Mouse (Mus musculus) macrophage (primary cell): ENCODE results near the gene Amer3. TPM values are rescaled to one million over a fixed set of nuclear protein-coding genes. Genes with fewer than 3 reads are reported as not detected.
"Not testable (repeated sequence)": the region's sequence is repeated elsewhere in the genome, so short reads cannot be mapped to it uniquely, and the experiment has no call there.

ENCODE experiments used
- H3K27ac ChIP-seq: fragments of 350-480 bp; formaldehyde crosslinking; 2 replicates; pipeline ENCODE4 v1.9.0; 2021
- H3K36me3 ChIP-seq: fragments of 350-480 bp; formaldehyde crosslinking; 2 replicates; pipeline ENCODE4 v1.9.0; 2021; ENCODE audit errors: inconsistent target
- H3K4me3 ChIP-seq: fragments of 350-480 bp; formaldehyde crosslinking; 2 replicates; pipeline ENCODE4 v1.9.0; 2021; ENCODE audit errors: inconsistent target
- H3K79me2 ChIP-seq: fragments of 350-480 bp; formaldehyde crosslinking; 2 replicates; pipeline ENCODE4 v1.9.0; 2021; ENCODE audit errors: inconsistent target
- WGBS: methylation state at CpG from one replicate; pipeline ENCODE4 v1.1.7; 2026; ENCODE audit warnings: inconsistent platforms; ENCODE audit not compliant: missing documents; 5-methylcytosine and 5-hydroxymethylcytosine counted together
- polyA plus RNA-seq: library from polyadenylated mRNA; stranded (reverse); fragments of 250-400 nt; gene quantifications from 3 replicates; pipeline ENCODE4 v1.2.4, GENCODE M21; 2018; ENCODE audit warnings: inconsistent platforms
- total RNA-seq, 78 experiments: library from RNA; depleted of rRNA; stranded (reverse); fragments of 250-400 nt; gene quantifications; 1 replicate in 9 of 78; 2 replicates in 24 of 78; 3 replicates in 43 of 78; 4 replicates in 2 of 78; pipeline ENCODE4 v1.2.4; 2018; ENCODE audit warnings: inconsistent platforms in 56 of 78

The Amer3 gene
- total RNA-seq (2018; cell fraction: chromatin; rRNA removed) = not detected
- total RNA-seq (2018; cell fraction: cytosol; rRNA removed) = not detected
- not detected for total RNA-seq (2018; cell fraction: nucleus; rRNA removed)
- polyA plus RNA-seq = not detected in 3 replicates

DNA sequence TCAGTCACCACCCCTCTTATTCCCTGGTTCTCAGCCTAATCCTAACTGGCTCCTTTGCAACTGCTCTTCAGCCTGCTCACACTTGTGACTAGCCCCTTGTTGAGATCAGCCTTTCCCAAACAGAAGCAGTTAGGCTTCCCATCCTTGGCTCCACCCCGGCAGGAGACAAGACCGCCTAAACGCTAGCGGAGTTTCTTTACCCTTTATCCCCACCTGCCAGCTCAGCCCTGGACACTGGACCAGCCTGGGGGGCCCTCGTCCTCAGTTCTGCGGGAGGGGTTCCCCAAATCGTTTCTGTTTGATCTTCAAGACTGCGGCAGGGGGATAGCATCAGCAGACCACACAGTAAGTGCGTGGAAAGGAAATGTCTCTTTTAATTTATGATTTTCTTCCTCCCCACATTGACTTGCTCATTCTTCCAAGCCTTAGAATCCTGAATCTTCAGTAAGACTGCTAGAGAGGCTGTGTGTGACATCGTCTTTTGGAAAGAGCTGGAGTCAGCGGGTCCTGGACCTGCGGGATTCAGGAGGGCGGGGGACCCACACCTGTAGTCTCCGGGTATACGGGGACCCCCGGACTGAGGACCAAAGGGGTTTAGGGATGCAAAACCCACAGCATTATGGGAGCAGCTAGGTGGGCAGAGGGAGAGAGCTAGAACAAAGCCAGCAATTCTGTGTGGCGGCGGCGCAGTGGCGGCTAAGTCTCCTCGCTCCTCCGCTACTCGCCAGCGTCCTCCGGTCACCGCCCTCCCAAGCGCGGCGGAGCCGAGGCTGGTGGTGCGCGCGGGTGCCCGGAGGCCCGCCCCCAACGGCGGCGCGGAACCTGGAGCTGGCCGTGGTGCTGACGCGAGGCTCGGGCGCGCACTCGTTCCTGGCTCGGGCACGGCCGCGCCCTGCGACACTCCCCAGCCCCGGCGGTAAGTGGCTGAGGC, at the start of gene Amer3:
Gene Amer3, plus strand, starts transcription at position 807 of the 931 bp plus-strand sequence.
- Histone ChIP-seq H3K36me3 (no peaks in the 10 kb centered on the region), H3K4me3 (no peak within 1 kb of the TSS), H3K79me2 (no peaks in the 10 kb centered on the region), H3K27ac (no peak within 1 kb of the TSS)
- 2% methylated on average over 52 of the region's 53 CpGs for WGBS

DNA sequence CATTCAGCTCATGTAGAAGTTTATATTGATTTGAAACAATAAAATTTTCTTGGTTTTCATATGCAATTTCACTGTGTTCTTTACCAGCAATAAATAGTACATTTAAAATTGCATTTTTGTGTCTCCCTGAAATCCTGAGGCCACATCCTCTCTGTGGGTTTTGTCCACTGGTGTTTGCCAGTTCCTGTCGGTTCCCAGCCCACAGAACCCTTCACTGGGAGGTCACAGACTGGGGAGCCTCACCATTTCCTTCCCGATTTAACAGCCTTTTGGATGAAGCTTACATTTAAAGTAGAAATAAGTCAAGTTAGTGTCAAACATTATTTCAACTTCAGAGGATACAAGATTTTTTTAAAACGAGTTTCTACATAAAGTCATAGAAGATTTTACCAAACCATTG, 44.9 kb upstream of the Amer3 start:
- not testable (repeated sequence) for H3K4me3 ChIP-seq, H3K27ac ChIP-seq
- 0% methylated on average over 3 of the region's 3 CpGs for WGBS

DNA sequence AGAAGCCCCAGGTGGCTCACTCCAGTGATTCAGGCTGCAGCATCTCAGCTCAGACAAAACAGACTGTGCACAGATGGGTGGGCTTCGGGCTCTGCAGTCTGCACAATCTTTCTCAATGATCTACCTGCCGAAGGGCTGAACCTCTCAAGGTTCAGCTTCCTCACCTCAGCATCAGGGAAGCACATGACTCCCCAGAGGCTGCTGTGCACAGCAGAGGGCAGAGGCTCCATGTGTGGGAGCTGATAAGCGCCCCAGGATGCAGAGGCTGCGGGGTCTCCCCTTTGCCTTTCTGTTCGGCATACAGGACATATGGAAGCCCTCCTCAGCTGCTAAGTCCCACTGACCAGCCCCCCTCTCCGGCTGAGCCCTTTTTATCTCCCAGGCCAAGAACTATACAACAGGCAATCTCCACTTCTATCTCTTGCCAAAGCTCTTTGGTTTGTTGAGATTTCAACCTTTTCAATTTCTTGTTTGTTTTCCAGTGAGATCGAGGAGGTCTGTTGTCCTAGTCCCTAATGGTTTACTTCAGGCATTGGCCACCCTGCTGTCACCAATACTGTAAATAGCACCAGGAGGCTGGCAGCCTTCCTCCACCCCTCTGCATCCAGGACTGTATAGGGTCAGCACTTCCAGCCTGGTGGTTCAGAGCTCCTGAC, 44.3 kb upstream of the Amer3 start, which contains the start of gene Cfc1:
Gene Cfc1, plus strand, starts transcription at position 606 of the 656 bp plus-strand sequence.
- H3K27ac ChIP-seq, H3K36me3 ChIP-seq, H3K79me2 ChIP-seq, H3K4me3 ChIP-seq: not testable (repeated sequence)
- WGBS = 23% methylated on average over 5 of the region's 7 CpGs

More for the DNA sequence above, 44.9 kb upstream of the Amer3 start:
- not testable (repeated sequence) for H3K79me2 ChIP-seq, H3K36me3 ChIP-seq

DNA sequence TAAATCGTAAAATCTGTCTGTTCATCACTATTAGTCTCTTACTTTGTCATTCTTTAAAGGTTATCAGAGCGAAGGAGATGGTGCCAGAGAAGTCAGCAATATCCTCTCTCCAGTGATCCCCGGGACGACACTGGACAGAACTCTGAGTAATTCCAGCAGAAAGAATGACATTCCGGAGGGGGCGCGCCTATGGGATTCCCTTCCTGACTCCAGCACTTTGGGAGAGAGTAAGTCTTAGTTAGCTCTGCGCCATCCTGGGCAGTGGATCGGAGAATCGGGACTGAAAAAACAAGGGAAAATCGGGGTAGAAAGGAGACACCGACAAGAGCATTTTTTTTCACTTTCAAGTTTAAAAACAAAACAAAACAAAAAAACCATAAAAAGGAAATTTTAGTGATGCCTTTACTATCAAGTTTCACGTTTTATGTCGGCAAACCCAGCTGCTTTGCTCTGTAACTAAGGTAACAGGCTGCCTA, 43.1 kb upstream of the Amer3 start:
- no peak overlapping the region for H3K27ac ChIP-seq
- H3K79me2 ChIP-seq = no peaks in the 10 kb centered on the region
- 28% methylated on average over 14 of the region's 14 CpGs for WGBS
- no peaks in the 10 kb centered on the region for H3K36me3 ChIP-seq
- no peak overlapping the region for H3K4me3 ChIP-seq

DNA sequence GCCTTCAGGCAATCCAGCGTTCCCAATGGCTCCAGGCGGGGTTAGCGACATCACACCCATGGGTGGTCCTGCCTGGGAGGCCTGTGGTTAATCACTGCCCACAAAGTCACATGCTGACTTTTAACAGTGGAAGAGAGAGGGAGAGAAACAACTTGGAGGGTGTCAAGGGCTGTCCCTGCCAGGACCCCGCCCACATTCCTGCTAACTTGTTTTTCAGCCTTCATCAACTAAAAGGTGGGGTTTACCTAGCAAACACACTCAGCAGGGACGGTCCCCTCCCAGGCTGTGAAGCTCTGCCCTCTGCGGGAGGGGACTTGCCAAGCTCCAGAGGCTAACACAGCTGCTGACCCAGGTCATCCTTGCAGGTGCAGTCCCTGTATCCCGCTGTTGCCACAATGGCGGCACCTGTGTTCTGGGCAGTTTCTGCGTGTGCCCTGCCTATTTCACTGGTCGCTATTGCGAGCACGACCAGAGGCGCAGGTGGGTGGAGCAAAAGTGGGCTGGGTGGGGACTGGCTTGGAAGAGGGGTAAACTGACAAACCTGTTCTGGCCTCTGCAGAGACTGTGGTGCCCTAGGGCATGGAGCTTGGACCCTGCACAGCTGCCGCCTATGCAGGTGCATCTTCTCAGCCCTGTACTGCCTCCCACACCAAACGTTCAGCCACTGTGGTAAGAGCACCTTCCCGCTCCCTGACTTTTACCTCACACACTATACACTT, 42.5 kb upstream of the Amer3 start:
- Histone ChIP-seq H3K27ac (no peak overlapping the region), H3K36me3 (no peaks in the 10 kb centered on the region), H3K79me2 (no peaks in the 10 kb centered on the region), H3K4me3 (no peak overlapping the region)
- whole genome bisulfite sequencing = 25% methylated on average over 16 of the region's 16 CpGs

DNA sequence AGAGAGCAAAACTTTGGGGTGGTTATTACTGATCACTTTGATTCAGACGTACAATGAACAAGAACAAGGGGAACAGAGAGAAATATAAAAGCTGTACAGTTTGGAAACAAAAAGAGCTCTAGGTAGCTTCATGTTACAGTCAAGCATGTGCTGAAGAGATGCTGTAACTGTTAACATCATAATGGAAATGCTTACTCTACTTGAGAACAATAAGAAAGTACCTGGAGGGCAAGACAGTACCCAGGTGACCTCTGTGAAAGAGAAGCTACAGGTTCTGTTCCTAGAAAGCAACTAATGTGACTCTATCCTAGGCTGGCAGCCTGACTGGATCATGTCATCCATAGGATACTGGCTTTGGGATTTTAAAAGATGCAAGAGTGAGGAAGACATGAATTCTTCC, 32.4 kb upstream of the Amer3 start:
- H3K4me3 ChIP-seq = no peak overlapping the region
- 83% methylated on average over 1 of the region's 1 CpGs for WGBS
- H3K27ac ChIP-seq = no peak overlapping the region
- H3K79me2 ChIP-seq = no peaks in the 10 kb centered on the region
- H3K36me3 ChIP-seq = no peaks in the 10 kb centered on the region

DNA sequence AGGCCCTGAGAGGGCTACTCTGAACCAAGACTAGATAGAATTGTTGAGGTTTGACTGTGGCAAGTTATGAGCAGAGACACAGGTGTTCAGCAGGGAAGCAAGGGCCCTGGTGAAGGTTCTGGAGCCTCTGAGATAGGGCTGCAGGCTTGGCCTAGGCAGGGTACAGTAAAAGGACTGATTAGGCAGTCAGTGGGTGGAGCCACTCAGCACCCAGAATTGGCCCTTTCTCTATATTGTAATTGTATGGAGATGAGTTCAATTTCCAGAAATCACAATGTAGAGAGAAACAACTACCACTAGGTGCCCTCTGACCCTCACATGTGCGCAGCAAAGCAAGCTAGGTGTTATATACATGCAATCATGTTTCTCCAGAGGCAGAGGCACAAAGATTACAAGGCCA, 25.8 kb upstream of the Amer3 start:
- Histone ChIP-seq H3K36me3 (no peaks in the 10 kb centered on the region), H3K4me3 (no peak overlapping the region), H3K27ac (no peak overlapping the region), H3K79me2 (no peaks in the 10 kb centered on the region)
- WGBS = 100% methylated on average over 1 of the region's 1 CpGs

DNA sequence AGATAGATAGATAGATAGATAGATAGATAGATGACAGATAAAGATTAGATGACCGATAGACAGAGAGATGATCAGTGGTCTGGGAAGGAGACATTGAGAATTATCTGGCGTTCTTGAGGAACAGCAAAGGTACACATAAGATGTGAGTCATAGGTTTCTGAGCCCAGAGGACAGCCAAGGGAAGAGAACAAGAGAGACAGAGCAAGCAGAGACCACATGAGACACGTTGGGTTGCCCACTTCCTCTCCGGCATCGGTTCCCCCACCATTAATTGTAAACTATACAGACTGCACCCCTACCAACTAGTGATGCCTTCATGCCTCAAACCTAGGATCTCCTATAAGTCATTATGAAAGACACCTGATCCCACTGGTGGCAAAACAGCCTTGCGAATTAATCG, 25.2 kb upstream of the Amer3 start:
- H3K4me3 ChIP-seq = no peak overlapping the region
- no peaks in the 10 kb centered on the region for H3K79me2 ChIP-seq
- H3K27ac ChIP-seq = no peak overlapping the region
- 47% methylated on average over 7 of the region's 7 CpGs for WGBS
- no peaks in the 10 kb centered on the region for H3K36me3 ChIP-seq

DNA sequence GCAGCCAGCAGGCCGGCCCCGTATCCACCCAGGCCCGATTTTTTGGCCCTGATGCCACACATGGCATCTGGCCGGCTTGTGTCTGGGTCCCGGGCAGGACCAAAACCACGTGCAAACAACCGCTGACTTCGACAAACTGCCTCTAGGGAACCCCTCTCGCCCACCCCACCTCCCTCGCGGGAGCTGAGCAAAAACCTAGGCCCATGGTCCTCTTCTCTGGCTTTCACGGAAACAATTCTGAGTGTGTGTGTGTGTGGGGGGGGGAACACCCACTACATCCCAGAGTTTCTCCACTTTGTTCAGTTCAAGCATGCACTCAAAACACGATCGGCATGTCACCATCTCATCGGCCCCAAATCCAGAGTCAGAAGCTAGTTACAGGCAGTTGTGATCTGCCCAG, 18.6 kb upstream of the Amer3 start, which contains the start of gene Prss40:
Gene Prss40, minus strand, starts transcription at position 101 of the 400 bp plus-strand sequence.
- WGBS = 92% methylated on average over 15 of the region's 15 CpGs
- Histone ChIP-seq H3K36me3 (no peaks in the 10 kb centered on the region), H3K4me3 (no peak within 1 kb of the TSS), H3K79me2 (no peaks in the 10 kb centered on the region), H3K27ac (no peak within 1 kb of the TSS)

DNA sequence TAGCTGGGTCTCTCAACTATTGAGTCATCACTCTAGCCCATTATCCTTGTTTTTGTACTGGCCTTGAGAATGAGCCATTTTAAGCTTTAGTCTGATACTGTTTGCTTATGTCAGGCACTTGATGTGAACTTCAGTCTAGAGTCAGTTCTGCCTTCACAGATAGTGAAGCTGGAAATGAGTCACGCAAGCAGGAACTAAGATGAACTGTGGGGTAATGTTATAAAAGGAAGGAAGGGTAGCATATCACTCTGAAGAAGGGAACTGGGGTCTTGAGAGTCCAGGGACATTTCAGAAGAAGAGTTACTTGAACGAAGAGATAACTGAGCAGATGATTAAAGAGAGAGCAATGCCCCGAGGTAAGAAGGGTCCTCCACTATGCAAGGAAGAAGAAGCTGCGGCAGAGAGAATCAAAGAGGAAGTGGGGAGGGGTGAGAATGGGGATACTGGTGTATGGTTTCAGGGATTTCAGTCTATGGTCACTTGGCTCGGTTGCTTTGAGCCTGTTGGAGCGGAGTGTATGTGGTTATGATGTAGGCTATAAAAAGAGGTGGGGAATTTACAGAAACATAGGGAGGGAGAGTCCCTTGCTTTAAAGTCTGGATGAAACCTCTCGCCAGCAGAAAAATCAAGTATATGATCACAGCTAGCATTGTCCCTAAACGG, 14.9 kb upstream of the Amer3 start:
- Histone ChIP-seq H3K36me3 (no peaks in the 10 kb centered on the region), H3K4me3 (no peak overlapping the region), H3K79me2 (no peaks in the 10 kb centered on the region), H3K27ac (no peak overlapping the region)
- WGBS = 36% methylated on average over 8 of the region's 8 CpGs

DNA sequence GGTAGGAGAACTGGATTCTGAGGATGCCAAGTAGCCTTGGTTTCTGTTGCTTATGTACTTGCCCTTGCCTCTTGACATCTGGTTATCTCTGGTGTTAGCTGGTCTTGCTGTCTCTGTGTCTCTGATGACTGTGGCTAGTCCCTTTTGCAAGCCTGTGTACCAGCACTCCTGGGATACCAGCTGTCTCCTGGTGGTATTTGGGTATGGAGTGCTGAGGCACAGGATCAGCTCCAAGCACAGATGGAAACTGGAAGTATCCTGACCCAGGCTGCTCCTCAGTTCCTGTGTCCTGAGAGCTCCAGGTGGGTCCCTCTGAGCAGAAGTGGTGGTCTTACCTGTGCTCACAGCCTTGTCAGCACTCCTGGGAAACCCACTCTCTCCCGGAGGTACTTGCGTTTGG, 11.3 kb upstream of the Amer3 start:
- Histone ChIP-seq H3K4me3 (no peak overlapping the region), H3K27ac (no peak overlapping the region), H3K36me3 (no peaks in the 10 kb centered on the region), H3K79me2 (no peaks in the 10 kb centered on the region)
- WGBS = 100% methylated on average over 2 of the region's 2 CpGs

DNA sequence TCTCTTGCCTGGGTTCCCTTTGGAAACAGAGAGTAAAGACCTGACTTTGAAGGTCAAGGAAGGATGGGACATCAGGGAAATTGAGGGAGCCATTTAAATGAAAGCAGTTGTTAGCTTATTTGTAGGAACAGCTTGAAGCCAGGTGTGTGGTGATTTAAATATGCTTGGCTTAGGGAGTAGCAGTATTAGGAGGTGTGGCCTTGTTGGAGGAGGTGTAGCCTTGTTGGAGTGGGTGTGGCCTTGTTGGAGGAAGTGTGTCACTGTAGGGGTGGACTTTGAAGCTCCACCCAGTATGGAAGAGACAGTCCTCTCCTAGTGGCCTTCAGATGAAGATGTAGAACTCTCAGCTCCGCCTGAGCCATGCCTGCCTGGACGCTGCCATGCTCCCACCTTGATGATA, 9.6 kb upstream of the Amer3 start:
- WGBS = 87% methylated on average over 2 of the region's 2 CpGs
- Histone ChIP-seq H3K27ac (no peak overlapping the region), H3K36me3 (no peaks in the 10 kb centered on the region), H3K4me3 (no peak overlapping the region), H3K79me2 (no peaks in the 10 kb centered on the region)

DNA sequence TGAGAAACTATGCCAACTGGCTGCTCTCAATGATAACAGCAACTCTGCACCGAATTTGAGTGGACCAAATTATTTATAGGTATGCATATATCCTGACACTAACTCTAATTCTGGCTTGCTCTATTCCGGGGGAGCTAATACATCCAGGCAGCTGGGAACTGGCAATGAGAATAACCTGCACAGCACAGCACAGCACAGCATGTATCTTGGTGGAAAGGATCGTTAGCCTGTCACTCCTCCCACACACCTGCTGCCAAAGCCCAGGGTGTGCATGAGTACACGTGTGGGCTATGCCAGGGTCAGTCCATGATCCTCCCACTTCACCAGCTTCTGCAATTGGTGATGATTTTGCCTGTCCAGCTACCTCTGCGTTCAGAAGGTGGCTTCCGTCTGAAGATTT, 8.0 kb upstream of the Amer3 start:
- 90% methylated on average over 6 of the region's 6 CpGs for WGBS
- Histone ChIP-seq H3K4me3 (no peak overlapping the region), H3K79me2 (no peaks in the 10 kb centered on the region), H3K36me3 (no peaks in the 10 kb centered on the region), H3K27ac (no peak overlapping the region)

DNA sequence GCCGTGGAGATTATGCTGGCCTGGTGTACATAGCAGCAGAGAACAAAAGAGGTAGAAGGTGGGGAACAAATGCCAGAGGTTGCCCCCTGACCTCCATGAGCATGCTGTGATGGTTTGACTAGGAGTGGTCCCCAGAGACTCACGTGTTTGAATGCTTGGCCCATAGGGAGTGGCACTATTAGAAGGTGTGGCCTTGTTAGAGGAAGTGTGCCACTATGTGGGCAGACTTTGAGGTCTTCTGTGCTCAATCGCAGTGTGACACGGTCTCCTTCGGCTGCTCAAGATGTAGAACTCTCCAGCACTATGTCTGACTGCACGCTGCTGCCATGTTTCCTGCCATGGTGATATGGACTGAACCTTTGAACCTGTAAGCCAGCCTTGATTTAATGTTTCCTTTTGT, 6.2 kb upstream of the Amer3 start:
- H3K4me3 ChIP-seq = no peak overlapping the region
- 28% methylated on average over 6 of the region's 6 CpGs for WGBS
- no peak overlapping the region for H3K27ac ChIP-seq
- H3K36me3 ChIP-seq = no peaks in the 10 kb centered on the region
- H3K79me2 ChIP-seq = no peaks in the 10 kb centered on the region
